Mouse (Mus musculus): Measurements from ENCODE around the gene Pdgfd.

- TF ChIP-seq POLR2A (IDR thresholded peaks at IDR 0.05; ENCODE audit: borderline replicate concordance, low read depth, low read length) (no peak), CTCF (IDR thresholded peaks at IDR 0.05; ENCODE audit: low read depth, low read length) (no peak)
Measured at GRCm38 (mm10) chr9:6277526-6277925, 109.1 kb downstream of the Pdgfd start.
